Mouse (Mus musculus) spleen, adult 2 months (tissue): Measurements from ENCODE around the gene Acp5.

ENCODE experiments used
- CTCF ChIP-seq: fragments of 200-500 bp; IDR thresholded peaks from 2 replicates; pipeline ENCODE4 v1.5.1; 2011; ENCODE audit warnings: mild to moderate bottlenecking, inconsistent platforms; ENCODE audit not compliant: insufficient read depth, insufficient read length, insufficient replicate concordance; ENCODE audit errors: extremely low read depth
- POLR2A ChIP-seq: fragments of 200-500 bp; IDR thresholded peaks from 2 replicates; pipeline ENCODE4 v1.6.1; 2011; ENCODE audit warnings: low read depth, low read length, inconsistent platforms

DNA sequence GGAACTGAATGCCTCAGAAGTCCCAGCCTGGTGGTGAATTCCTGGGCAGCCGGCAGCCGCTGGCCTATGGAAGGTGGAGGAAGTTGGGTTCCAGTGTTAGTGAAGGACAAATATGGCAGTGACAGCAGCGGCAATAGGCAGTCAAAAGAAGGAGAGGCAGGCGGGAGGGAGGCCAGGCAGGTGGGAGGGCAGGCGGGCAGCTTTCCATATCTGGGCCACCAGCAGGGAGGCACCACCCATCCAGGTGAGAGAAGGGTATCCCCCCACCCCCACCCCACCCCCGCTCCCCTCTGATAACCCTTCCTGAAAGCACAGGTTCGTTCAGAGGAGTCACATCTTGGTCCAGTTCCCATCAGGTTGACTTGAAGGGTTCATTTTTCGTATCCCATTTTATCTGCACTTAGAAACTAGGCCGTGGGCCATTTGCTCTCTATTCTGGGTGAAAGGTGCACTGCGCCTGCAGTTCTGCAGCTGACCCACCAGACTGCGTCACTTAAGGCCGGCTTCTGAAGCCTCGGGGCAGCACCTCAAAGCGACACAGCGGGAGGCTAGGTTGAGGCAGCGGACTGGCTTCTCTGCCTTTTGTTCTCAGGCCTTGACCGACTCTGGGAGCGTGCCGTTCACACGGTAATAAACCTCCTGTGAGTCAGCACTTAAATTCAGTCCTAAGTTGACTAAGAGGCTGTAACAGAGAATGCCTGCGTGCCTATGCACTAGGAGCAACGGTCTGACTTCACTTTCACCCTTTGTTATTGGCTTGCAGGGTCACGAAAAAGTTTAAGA lies 1.4 kb upstream of the Acp5 start:
- TF ChIP-seq CTCF (no peak), POLR2A (no peak)
